Mouse (Mus musculus): Measurements from ENCODE around the gene Teddm1b. TPM values are rescaled to one million over a fixed set of nuclear protein-coding genes. Genes with fewer than 3 reads are reported as not detected.

The Teddm1b gene
- not detected for polyA plus RNA-seq (2015; fragmentation: Illumina TruSeq; extraction: RNeasy Lipid Tissue Mini Kit (QIAGEN cat#74804); ENCODE audit: insufficient read depth, low replicate concordance)

DNA sequence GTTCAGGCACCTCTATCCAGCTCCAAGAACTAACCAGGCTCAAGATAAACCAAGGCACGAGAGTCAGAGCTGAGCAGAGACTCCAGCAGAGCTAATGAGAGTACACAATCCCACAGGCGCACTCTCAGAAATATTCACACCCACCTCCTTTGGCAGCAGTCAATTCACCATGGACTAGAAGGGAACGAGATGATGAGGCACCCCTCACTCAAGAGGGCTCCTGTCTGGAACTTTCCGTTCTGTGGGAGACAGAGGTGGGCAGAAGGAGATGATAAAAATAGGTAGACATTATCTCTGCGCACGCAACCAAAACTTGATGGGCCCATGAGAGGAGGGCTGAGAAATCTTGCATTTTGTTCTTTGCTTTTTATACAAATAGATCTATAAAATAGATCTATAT lies at the start of gene Teddm1b:
TSS of gene Teddm1b (plus strand) at position 301 of the 400 bp plus-strand sequence.

DNA sequence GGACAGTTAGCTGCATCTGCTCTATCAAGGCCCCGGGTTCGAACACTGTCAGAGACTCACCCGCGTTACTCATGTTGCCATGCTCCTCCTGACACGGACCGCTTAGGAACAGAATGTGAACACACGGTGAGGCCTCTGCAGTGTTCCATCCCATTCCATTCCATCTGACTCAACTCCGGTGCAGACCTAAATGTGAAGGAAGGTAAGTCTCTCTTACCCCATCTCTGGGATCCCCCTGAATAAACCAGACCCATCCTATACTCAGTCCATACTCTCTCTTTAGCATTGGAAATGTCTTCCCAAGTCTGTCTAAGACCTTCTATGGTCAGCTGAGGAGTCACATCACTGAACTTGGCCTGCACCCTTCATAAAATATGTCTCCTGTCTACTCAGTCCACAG lies 30.1 kb upstream of the Teddm1b start, which contains the start of gene Rgsl1:
TSS of gene Rgsl1 (minus strand) at position 101 of the 400 bp plus-strand sequence.

DNA sequence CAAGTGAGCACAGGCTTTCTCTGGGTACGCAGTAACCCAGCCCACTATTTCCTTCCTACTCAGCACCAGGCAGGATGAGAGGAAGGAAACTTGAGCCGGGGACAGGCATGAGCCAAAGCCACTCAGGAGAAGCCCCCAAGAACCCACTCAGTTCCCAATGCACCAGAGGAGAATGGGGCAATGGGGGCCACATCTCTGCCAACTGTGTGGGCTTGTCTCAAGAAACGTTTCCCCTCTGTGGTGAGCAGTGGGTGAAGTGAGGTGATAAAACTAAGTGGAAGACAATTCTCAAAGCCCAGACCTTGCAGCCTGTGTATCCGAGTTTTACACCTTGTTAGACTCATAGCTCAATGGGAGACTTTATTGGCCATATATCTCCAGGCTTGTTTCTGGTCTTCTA lies 17.3 kb downstream of the Teddm1b start, which contains the start of gene Teddm1a:
TSS of gene Teddm1a (plus strand) at position 301 of the 400 bp plus-strand sequence.

DNA sequence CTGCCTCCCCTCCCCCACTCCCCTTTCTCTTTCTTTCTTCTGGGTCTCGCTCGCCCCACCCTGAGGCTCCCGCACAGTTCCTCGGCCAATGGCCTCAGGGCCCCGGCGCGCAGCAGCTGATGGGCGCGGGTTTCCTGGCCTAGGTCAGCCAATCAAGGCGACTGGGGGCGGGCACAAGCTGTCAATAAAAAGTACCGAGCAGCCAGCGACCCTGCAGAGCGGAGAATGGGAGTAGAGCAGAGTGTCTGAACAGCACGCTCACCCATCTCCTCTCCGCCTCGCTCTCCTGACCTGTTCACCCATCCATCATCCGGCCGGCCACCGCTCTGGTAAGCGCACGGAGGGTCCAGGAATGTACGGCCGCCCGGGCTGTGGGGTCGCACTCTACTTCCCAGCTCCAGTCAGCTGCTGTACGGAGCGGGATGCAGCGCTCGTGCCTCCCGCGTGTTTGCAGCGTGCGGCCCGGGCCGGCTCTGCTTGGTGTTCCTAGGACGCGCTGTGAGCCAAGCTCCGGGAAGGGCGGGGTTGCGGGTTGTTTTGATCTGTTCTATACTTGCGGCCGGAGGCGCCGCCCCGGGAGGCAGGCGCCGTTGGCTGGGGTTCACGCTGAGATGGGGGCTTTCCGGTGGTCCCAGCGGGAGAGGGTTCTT lies 25.7 kb downstream of the Teddm1b start, which contains the start of the genes Glul and Teddm2:
TSS of gene Glul (plus strand) at position 214 of the 650 bp plus-strand sequence.
TSS of gene Teddm2 (minus strand) at position 498 of the 650 bp plus-strand sequence.

Other genes starting within 250 kb of the Teddm1b start
- gene Rgs8, start 221.3 kb upstream of the Teddm1b start, polyA plus RNA-seq (2015; fragmentation: Illumina TruSeq; extraction: RNeasy Lipid Tissue Mini Kit (QIAGEN cat#74804); ENCODE audit: insufficient read depth, low replicate concordance), result 0.11 TPM
- gene Rgs16, start 134.0 kb upstream of the Teddm1b start, polyA plus RNA-seq (2015; fragmentation: Illumina TruSeq; extraction: RNeasy Lipid Tissue Mini Kit (QIAGEN cat#74804); ENCODE audit: insufficient read depth, low replicate concordance), result 1.6 TPM
- 61.4 TPM for gene Rnasel, start 124.9 kb upstream of the Teddm1b start, polyA plus RNA-seq (2015; fragmentation: Illumina TruSeq; extraction: RNeasy Lipid Tissue Mini Kit (QIAGEN cat#74804); ENCODE audit: insufficient read depth, low replicate concordance)
- gene Rgsl1, start 30.2 kb upstream of the Teddm1b start, polyA plus RNA-seq (2015; fragmentation: Illumina TruSeq; extraction: RNeasy Lipid Tissue Mini Kit (QIAGEN cat#74804); ENCODE audit: insufficient read depth, low replicate concordance), result not detected
- not detected for gene Teddm1a, start 17.4 kb downstream of the Teddm1b start, polyA plus RNA-seq (2015; fragmentation: Illumina TruSeq; extraction: RNeasy Lipid Tissue Mini Kit (QIAGEN cat#74804); ENCODE audit: insufficient read depth, low replicate concordance)
- 166 TPM for gene Glul, start 25.6 kb downstream of the Teddm1b start, polyA plus RNA-seq (2015; fragmentation: Illumina TruSeq; extraction: RNeasy Lipid Tissue Mini Kit (QIAGEN cat#74804); ENCODE audit: insufficient read depth, low replicate concordance)
- 0.61 TPM for gene Teddm2, start 25.9 kb downstream of the Teddm1b start, polyA plus RNA-seq (2015; fragmentation: Illumina TruSeq; extraction: RNeasy Lipid Tissue Mini Kit (QIAGEN cat#74804); ENCODE audit: insufficient read depth, low replicate concordance)